Mouse (Mus musculus) liver, embryonic 16.5 days (tissue): ENCODE data around the gene Hfe. TPM values are rescaled to one million over a fixed set of nuclear protein-coding genes. Genes with fewer than 3 reads are reported as not detected.
"Not testable (repeated sequence)": the region's sequence is repeated elsewhere in the genome, so short reads cannot be mapped to it uniquely, and the experiment has no call there.

ENCODE experiments used
- ATAC-seq: fragments of 200-750 bp; cut with Nextera tagmentation; 2 replicates; pipeline ENCODE4 v1.8.0; 2017; ENCODE audit warnings: low read depth, mild to moderate bottlenecking, moderate number of reproducible peaks, moderate library complexity
- H3K27ac ChIP-seq: fragments of 300-500 bp; sonication (generic); 2 replicates; pipeline ENCODE4 v1.5.1; 2014; ENCODE audit warnings: mild to moderate bottlenecking, low read length
- H3K27me3 ChIP-seq: fragments of 300-500 bp; sonication (generic); 2 replicates; pipeline ENCODE4 v1.6.1; 2014; ENCODE audit warnings: low read depth, low read length, mixed read lengths; ENCODE audit not compliant: control insufficient read depth, insufficient read depth
- H3K36me3 ChIP-seq: fragments of 300-500 bp; sonication (generic); 2 replicates; pipeline ENCODE4 v1.6.1; 2014; ENCODE audit warnings: mild to moderate bottlenecking; ENCODE audit not compliant: control insufficient read depth, insufficient read depth
- H3K4me1 ChIP-seq: fragments of 300-500 bp; sonication (generic); 2 replicates; pipeline ENCODE4 v1.6.1; 2014; ENCODE audit warnings: low read depth, low read length, mixed read lengths; ENCODE audit not compliant: control insufficient read depth
- H3K4me2 ChIP-seq: fragments of 300-500 bp; sonication (generic); 2 replicates; pipeline ENCODE4 v1.6.1; 2014; ENCODE audit warnings: low read depth, low read length, mixed read lengths
- H3K4me3 ChIP-seq: fragments of 300-500 bp; sonication (generic); 2 replicates; pipeline ENCODE4 v1.5.1; 2014; ENCODE audit warnings: low read depth, mild to moderate bottlenecking, low read length
- H3K9ac ChIP-seq: fragments of 300-500 bp; sonication (generic); 2 replicates; pipeline ENCODE4 v1.6.1; 2014; ENCODE audit warnings: low read depth, low read length
- H3K9me3 ChIP-seq: fragments of 300-500 bp; sonication (generic); replicated peaks from 2 replicates; pipeline ENCODE4 v1.6.1; 2016; ENCODE audit warnings: low read length; ENCODE audit not compliant: control insufficient read depth
- WGBS: fragments of 180-500 bp; shearing (Covaris S2); extraction: QIAGEN DNeasy Blood & Tissue Kit; methylation state at CpG from one replicate; pipeline ENCODE4 v1.1.7; 2014; ENCODE audit not compliant: insufficient replicate concordance; 5-methylcytosine and 5-hydroxymethylcytosine counted together
- polyA plus RNA-seq: library from polyadenylated mRNA; unstranded; fragments of >200 nt; fragmentation: Nextera tagmentation; extraction: Ambion mirVana; gene quantifications from 2 replicates; pipeline ENCODE4 v1.2.1, GENCODE M21; 2015

Hfe gene
- polyA plus RNA-seq, 1 experiment from 2014 or later = 16.3 TPM

GRCm38 (mm10) chr13:23728472-23729191 is 18.0 kb upstream of the Hfe start:
- Histone ChIP-seq H3K4me2 (peak overlapping the region; percentile 29; the same call in 1 of the 2 replicates), H3K4me1 (peaks cover 30% of the 10 kb centered on the region), H3K27ac (0 out of 2 replicates have a peak overlapping the region, but pooled peaks have one; percentile 29), H3K27me3 (no peaks in the 10 kb centered on the region), H3K9me3 (no peaks in the 10 kb centered on the region), H3K4me3 (no peak overlapping the region), H3K36me3 (no peaks in the 10 kb centered on the region), H3K9ac (peak overlapping the region; percentile 26; the same call in 1 of the 2 replicates)
- no peak for ATAC-seq
- WGBS = 51% methylated on average over 18 of the region's 18 CpGs

- 40% methylated on average over 1 of the region's 1 CpGs for WGBS
- H3K9ac ChIP-seq = no peak overlapping the region
- H3K9me3 ChIP-seq = no peaks in the 10 kb centered on the region
- peaks cover 29% of the 10 kb centered on the region for H3K4me1 ChIP-seq
- H3K27ac ChIP-seq = no peak overlapping the region
- ATAC-seq = no peak
- H3K36me3 ChIP-seq = no peaks in the 10 kb centered on the region
- no peak overlapping the region for H3K4me3 ChIP-seq
- no peak overlapping the region for H3K4me2 ChIP-seq
- H3K27me3 ChIP-seq = no peaks in the 10 kb centered on the region
These were observed 14.6 kb upstream of the Hfe start for GRCm38 (mm10) chr13:23725213-23725612.

- H3K4me2 ChIP-seq = no peak overlapping the region
- H3K27me3 ChIP-seq = no peaks in the 10 kb centered on the region
- no peak overlapping the region for H3K4me3 ChIP-seq
- no peak overlapping the region for H3K9ac ChIP-seq
- H3K4me1 ChIP-seq = peaks cover 23% of the 10 kb centered on the region
- WGBS = 53% methylated on average over 4 of the region's 4 CpGs
- no peaks in the 10 kb centered on the region for H3K9me3 ChIP-seq
- no peaks in the 10 kb centered on the region for H3K36me3 ChIP-seq
- no peak overlapping the region for H3K27ac ChIP-seq
- ATAC-seq = 0 out of 2 replicates have a peak, but pooled peaks have one; percentile 35
These were observed 13.6 kb upstream of the Hfe start for GRCm38 (mm10) chr13:23724239-23724638.

DNA sequence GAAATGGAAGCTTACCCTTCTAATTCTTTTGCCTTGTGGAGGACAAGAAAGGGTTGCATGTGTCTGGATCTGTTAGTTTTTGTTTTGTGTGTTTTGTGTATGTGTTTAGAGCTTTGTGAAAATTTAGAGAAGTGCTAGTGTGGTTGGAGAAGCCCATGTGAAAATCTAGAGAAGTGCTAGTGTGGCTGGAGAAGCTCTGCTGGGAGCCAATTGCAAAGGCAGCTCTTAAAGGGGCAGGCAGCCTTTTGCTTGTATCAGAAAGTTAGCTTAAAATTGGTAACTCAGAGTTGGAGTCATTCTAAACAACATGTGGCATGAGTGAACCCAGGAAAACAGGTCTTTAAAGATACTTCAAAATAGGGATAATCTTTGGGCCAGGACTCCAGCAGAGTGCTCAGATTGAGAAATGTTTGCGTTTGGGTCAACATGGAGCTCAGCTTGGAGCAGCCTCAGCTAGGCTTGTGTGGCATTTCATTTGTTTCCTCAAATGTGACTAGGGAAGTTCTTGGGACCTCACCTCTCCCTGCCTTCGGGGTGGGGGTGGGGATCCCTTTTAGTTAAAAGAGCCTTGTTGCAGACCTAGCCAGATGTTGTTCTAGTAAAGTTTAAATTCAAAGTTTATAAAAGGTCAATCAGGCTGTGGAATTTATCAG is 7.1 kb upstream of the Hfe start:
- H3K9me3 ChIP-seq, ATAC-seq, H3K4me2 ChIP-seq, H3K9ac ChIP-seq, H3K4me1 ChIP-seq, H3K4me3 ChIP-seq, H3K27me3 ChIP-seq, H3K36me3 ChIP-seq: not testable (repeated sequence)
- H3K27ac ChIP-seq = 0 out of 2 replicates have a peak overlapping the region, but pooled peaks have one; percentile 9
- 9% methylated on average over 2 of the region's 2 CpGs for WGBS

- Histone ChIP-seq H3K36me3 (no peaks in the 10 kb centered on the region), H3K27ac (no peak overlapping the region), H3K27me3 (no peaks in the 10 kb centered on the region), H3K4me3 (no peak overlapping the region), H3K4me1 (no peaks in the 10 kb centered on the region), H3K9ac (no peak overlapping the region), H3K4me2 (no peak overlapping the region), H3K9me3 (no peaks in the 10 kb centered on the region)
- ATAC-seq = no peak
- WGBS = 46% methylated on average over 11 of the region's 11 CpGs
These were observed 6.5 kb upstream of the Hfe start for GRCm38 (mm10) chr13:23717176-23717575.

DNA sequence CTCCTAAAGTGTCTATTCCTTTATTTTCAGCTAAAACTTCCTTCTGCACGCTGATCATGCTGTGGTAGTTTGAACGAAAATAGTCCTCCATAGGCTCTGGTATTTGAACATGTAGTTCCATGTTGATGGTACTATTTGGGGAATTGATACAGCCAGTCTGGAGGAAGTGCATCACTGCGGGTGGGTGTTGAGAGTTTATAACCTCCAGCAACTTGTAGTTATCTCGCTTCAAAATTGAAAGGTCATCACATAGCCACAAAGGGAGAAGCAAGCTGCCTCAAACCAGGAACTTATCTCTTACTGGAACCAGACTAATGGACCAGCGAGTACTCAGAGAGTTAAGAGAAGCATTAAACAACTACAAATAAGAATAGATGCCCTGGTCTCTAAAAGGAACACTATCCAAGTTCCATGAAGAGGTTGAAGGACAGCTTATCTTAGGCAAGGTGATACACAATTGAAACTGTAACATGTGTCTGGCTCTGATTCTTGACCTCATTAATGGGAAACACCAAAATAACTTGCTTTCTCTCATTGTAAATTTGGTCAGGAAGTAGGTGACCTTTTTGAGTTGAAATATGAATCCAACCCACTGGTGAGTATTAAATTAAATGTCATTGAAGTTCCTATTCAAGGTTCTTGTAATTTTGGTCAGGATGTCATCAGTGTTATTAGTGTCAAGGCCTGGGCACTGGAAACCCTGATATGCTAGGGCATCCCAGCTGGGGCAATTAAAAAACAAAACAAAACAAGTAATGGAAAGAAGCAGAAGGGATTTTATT is 5.8 kb upstream of the Hfe start:
- Histone ChIP-seq H3K4me3 (no peak overlapping the region), H3K27ac (no peak overlapping the region), H3K4me1 (peaks cover under 1% of the 10 kb centered on the region; the same call in 1 of the 2 replicates), H3K36me3 (no peaks in the 10 kb centered on the region), H3K27me3 (no peaks in the 10 kb centered on the region), H3K4me2 (no peak overlapping the region), H3K9me3 (no peaks in the 10 kb centered on the region), H3K9ac (no peak overlapping the region)
- 23% methylated on average over 5 of the region's 5 CpGs for WGBS
- ATAC-seq = no peak

DNA sequence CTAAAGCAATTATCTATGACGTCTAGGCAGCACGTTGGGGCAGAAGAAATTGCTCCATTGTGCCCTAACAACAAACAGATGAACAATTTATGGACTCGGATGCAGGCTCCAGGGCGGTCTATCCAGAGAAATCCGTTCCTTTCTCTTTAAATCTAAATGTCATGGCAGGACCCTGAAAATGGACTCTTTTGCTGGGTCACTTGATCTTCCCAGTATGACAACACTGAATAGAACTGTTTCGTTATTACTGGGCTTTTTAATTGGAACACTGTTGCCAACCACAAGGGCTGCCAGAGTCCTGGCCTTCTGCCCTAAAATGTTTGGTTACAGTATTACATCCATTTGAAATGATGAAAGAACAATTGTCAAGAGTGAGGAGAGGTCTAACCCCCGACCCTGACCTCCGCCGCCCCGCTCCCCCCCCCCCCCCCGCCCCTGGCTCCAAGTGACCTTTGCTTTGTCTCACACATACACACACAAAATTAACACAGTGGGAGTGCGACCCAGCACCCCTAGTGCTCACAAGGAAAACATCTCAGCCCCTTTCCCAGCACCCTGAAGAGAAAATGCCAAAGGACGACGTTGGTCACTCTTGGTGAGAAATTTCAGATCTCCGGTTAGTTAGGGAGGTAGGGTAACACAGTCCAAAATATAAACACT is 810 bp downstream of the Hfe start:
- peak; percentile 19 for ATAC-seq
- no peaks in the 10 kb centered on the region; the same call in 1 of the 2 replicates for H3K27me3 ChIP-seq
- no peaks in the 10 kb centered on the region for H3K36me3 ChIP-seq
- WGBS = 31% methylated on average over 14 of the region's 15 CpGs
- peak overlapping the region; percentile 52 for H3K9ac ChIP-seq
- no peaks in the 10 kb centered on the region for H3K9me3 ChIP-seq
- peaks cover 9% of the 10 kb centered on the region for H3K4me1 ChIP-seq
- H3K4me3 ChIP-seq = peak overlapping the region; percentile 54
- H3K27ac ChIP-seq = peak overlapping the region; percentile 55
- peak overlapping the region; percentile 50 for H3K4me2 ChIP-seq

GRCm38 (mm10) chr13:23708654-23709053 is 2.0 kb downstream of the Hfe start:
- H3K4me1 ChIP-seq = peaks cover 9% of the 10 kb centered on the region
- whole genome bisulfite sequencing = 56% methylated on average over 4 of the region's 4 CpGs
- H3K4me2 ChIP-seq = no peak overlapping the region
- H3K27ac ChIP-seq = no peak overlapping the region
- H3K36me3 ChIP-seq = no peaks in the 10 kb centered on the region
- no peak overlapping the region for H3K9ac ChIP-seq
- no peak for ATAC-seq
- no peaks in the 10 kb centered on the region for H3K9me3 ChIP-seq
- no peaks in the 10 kb centered on the region; the same call in 1 of the 2 replicates for H3K27me3 ChIP-seq
- H3K4me3 ChIP-seq = no peak overlapping the region
